Mouse (Mus musculus) kidney, adult 2 months (tissue): Measurements from ENCODE around the gene Sfxn4.

Experiments used
- CTCF ChIP-seq: fragments of 200-500 bp; conservative IDR thresholded peaks from 2 replicates; pipeline ENCODE4 v1.5.1; 2011; ENCODE audit warnings: low read depth, mild to moderate bottlenecking, control low read depth, low read length, moderate library complexity, mixed read lengths; ENCODE audit not compliant: insufficient read depth, insufficient read length
- POLR2A ChIP-seq: fragments of 200-500 bp; IDR thresholded peaks from one replicate; pipeline ENCODE4 v1.6.1; 2011; ENCODE audit warnings: low read depth, low read length, control low read depth

GRCm38 (mm10) chr19:60903971-60904370 lies 42.7 kb upstream of the Sfxn4 start:
- TF ChIP-seq CTCF: no peak
- TF ChIP-seq POLR2A: no peak
